Mouse (Mus musculus) liver, adult 2 months (tissue): ENCODE measurements around the gene Rprml.

ENCODE experiments used
- CTCF ChIP-seq: fragments of 200-500 bp; IDR thresholded peaks from 2 replicates; pipeline ENCODE4 v1.5.1; 2011; ENCODE audit warnings: low read depth, low read length, control low read depth
- POLR2A ChIP-seq: fragments of 200-500 bp; IDR thresholded peaks from 2 replicates; pipeline ENCODE4 v1.6.1; 2011; ENCODE audit warnings: low read length, control low read depth; ENCODE audit not compliant: insufficient read depth; ENCODE audit errors: extremely low read depth

DNA sequence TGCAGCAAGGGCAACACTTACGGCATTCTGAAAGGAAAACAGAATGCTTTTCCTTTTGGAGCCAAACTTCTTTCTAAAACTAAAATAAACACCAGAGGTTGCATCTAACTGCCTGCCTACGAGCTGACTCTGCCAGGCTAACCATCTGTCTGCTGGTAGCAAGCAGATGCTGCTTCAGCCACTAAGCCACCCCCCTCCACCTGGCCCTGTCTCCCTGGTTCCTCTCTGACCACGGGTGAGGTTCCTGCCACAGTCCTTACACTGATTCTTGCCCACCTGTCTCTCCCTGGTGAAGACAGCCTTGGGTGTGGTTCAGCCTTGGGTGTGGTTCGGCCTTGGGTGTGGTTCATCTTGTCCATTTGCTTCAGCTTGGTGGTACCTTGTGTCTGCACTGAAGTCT, 12.5 kb downstream of the Rprml start:
- TF ChIP-seq CTCF (no peak), POLR2A (no peak)
